Mouse (Mus musculus) bone marrow, adult 2 months (tissue): ENCODE data around the gene Ggt6. TPM values are rescaled to one million over a fixed set of nuclear protein-coding genes. Genes with fewer than 3 reads are reported as not detected.

Experiments used
- H3K27ac ChIP-seq: fragments of 200-500 bp; 2 replicates; pipeline ENCODE4 v1.5.1; 2012; ENCODE audit warnings: low read depth, mild to moderate bottlenecking, control low read depth, inconsistent platforms, low read length; ENCODE audit not compliant: control insufficient read depth, poor library complexity, insufficient read depth
- H3K4me1 ChIP-seq: fragments of 200-500 bp; 2 replicates; pipeline ENCODE4 v1.6.1; 2011; ENCODE audit warnings: low read length; ENCODE audit not compliant: control insufficient read depth, insufficient read depth
- H3K4me3 ChIP-seq: fragments of 200-500 bp; replicated peaks from 2 replicates; pipeline ENCODE3; 2011; ENCODE audit warnings: mild to moderate bottlenecking, low read depth, low read length, control low read depth; ENCODE audit not compliant: control insufficient read depth
- CTCF ChIP-seq: fragments of 200-500 bp; IDR thresholded peaks from 2 replicates; pipeline ENCODE4 v1.5.1; 2011; ENCODE audit warnings: low read length, control low read depth; ENCODE audit not compliant: control insufficient read depth, insufficient read depth
- POLR2A ChIP-seq: fragments of 200-500 bp; IDR thresholded peaks from 2 replicates; pipeline ENCODE4 v1.6.1; 2011; ENCODE audit warnings: low read depth, mild to moderate bottlenecking, control low read depth, low read length, borderline replicate concordance; ENCODE audit not compliant: control insufficient read depth
- WGBS: fragments of 180-500 bp; shearing (Covaris S2); methylation state at CpG from one replicate; pipeline ENCODE4 v1.1.7; 2018; 5-methylcytosine and 5-hydroxymethylcytosine counted together
- polyA plus RNA-seq: library from polyadenylated mRNA; stranded (reverse); fragments of >200 nt; gene quantifications from 2 replicates; pipeline ENCODE4 v1.2.4, GENCODE M21; 2011; ENCODE audit warnings: low replicate concordance; ENCODE audit not compliant: missing spikeins, insufficient read depth, insufficient read length

Ggt6 gene
- polyA plus RNA-seq, 1 experiment, result not detected

DNA sequence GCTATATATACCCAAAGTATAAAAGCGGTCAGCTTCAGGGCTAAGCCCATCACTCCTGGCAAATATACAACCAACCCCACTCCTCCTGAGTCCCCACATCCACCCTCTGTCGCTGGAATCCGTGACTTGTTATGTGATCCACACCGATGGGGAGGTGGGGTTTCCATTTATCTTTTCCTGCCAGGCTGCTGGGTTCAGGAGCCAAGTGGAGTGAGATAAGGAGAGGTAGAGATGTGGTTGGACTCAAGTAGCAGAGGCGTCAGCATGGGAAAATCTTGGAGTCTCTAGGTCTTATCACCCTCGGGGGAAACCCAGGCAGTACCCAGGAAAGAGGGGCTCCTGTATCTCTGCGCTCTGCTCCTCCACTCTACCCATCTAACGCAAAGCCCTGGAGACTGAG is 20.2 kb upstream of the Ggt6 start:
- H3K4me1 ChIP-seq, result no peaks in the 10 kb centered on the region
- WGBS, result 48% methylated on average over 8 of the region's 8 CpGs
- H3K4me3 ChIP-seq, result no peak overlapping the region
- TF ChIP-seq CTCF, result no peak
- TF ChIP-seq POLR2A, result no peak
- no peak overlapping the region for H3K27ac ChIP-seq

DNA sequence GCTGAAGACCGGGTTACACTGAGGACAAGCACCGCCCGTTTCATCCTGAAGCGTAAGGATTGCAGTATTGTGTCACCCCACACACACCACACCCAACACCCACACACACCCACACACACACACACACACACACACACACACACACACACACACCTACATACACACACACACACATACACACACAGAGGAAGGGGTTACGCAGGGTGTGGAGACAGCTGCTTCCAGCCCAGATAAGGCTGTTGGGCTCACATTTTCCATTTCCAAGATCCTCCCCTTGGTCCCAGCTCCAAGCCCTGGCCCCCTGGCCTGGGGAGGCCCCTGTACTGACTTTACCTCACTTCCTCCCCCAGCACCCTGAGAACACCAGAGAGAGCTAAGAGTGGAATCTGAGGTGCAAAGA is 18.7 kb upstream of the Ggt6 start:
- Histone ChIP-seq H3K4me3 (no peak overlapping the region), H3K4me1 (no peaks in the 10 kb centered on the region), H3K27ac (no peak overlapping the region)
- WGBS, result 67% methylated on average over 5 of the region's 5 CpGs
- TF ChIP-seq POLR2A, result no peak
- no peak for TF ChIP-seq CTCF

- TF ChIP-seq POLR2A (no peak), CTCF (no peak)
Observed at GRCm38 (mm10) chr11:72417376-72417775, 17.9 kb upstream of the Ggt6 start.

GRCm38 (mm10) chr11:72418227-72418626 is 17.1 kb upstream of the Ggt6 start:
- 83% methylated on average over 8 of the region's 8 CpGs for WGBS
- Histone ChIP-seq H3K4me1 (no peaks in the 10 kb centered on the region), H3K4me3 (no peak overlapping the region), H3K27ac (no peak overlapping the region)
- no peak for TF ChIP-seq CTCF
- no peak for TF ChIP-seq POLR2A

More at GRCm38 (mm10) chr11:72417376-72417775, 17.9 kb upstream of the Ggt6 start:
- Histone ChIP-seq H3K4me3 (no peak overlapping the region), H3K4me1 (no peaks in the 10 kb centered on the region), H3K27ac (no peak overlapping the region)
- 72% methylated on average over 4 of the region's 4 CpGs for WGBS

- WGBS, result 73% methylated on average over 6 of the region's 6 CpGs
- Histone ChIP-seq H3K4me3 (no peak overlapping the region), H3K27ac (no peak overlapping the region), H3K4me1 (no peaks in the 10 kb centered on the region)
- TF ChIP-seq CTCF (no peak), POLR2A (no peak)
Observed at GRCm38 (mm10) chr11:72419006-72419405, 16.3 kb upstream of the Ggt6 start.

GRCm38 (mm10) chr11:72420460-72421122 is 14.7 kb upstream of the Ggt6 start:
- H3K4me3 ChIP-seq, result no peak overlapping the region
- H3K27ac ChIP-seq, result no peak overlapping the region
- H3K4me1 ChIP-seq, result no peaks in the 10 kb centered on the region
- TF ChIP-seq CTCF (no peak), POLR2A (no peak)
- 82% methylated on average over 6 of the region's 6 CpGs for WGBS

GRCm38 (mm10) chr11:72421518-72422278 is 13.6 kb upstream of the Ggt6 start:
- 37% methylated on average over 11 of the region's 11 CpGs for WGBS
- Histone ChIP-seq H3K27ac (no peak overlapping the region), H3K4me3 (no peak overlapping the region), H3K4me1 (no peaks in the 10 kb centered on the region)
- TF ChIP-seq CTCF, result no peak
- no peak for TF ChIP-seq POLR2A

DNA sequence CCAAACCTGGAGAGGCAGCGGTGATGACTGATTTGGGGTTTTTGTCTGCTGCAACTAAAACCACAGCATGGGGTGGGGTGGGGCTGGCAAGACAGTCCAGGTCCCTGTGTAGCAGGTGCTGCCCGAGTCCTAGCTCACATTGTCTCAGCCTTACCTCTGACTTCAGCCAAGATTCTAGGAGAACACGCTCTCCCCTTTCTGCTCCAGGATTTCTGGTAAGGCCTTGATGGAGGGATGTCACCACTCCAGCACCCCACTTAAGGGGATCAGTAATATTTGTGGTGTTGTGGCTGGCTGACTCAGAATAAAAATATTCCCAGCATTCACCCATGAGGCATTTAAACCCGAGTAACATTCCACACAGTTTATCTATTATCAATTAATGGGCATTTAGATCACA is 11.6 kb upstream of the Ggt6 start:
- no peak overlapping the region for H3K27ac ChIP-seq
- H3K4me3 ChIP-seq, result no peak overlapping the region
- H3K4me1 ChIP-seq, result no peaks in the 10 kb centered on the region
- TF ChIP-seq POLR2A (no peak), CTCF (no peak)
- WGBS, result 52% methylated on average over 4 of the region's 4 CpGs
